Mouse (Mus musculus): ENCODE results near the gene Rpusd3. TPM values are rescaled to one million over a fixed set of nuclear protein-coding genes. Genes with fewer than 3 reads are reported as not detected.

Rpusd3 gene
- total and polyA plus RNA-seq, 3 experiments, result 24.8 to 34.1 TPM; not detected in 1

- H3K79me2 ChIP-seq (ENCODE audit: control insufficient read depth, insufficient read depth, low read length, poor library complexity), result peaks cover 16% of the 10 kb centered on the region
- TF ChIP-seq POLR2A (IDR thresholded peaks at IDR 0.05; ENCODE audit: control insufficient read depth in 1 of 2, insufficient read depth in 1 of 2, low read depth in 1 of 2, low read length in 2 of 2, poor library complexity in 1 of 2) (0 out of 4 replicates have a peak, but pooled peaks of 1 of the 2 experiments have one; percentile 26), ZKSCAN1 (IDR thresholded peaks at IDR 0.05; ENCODE audit: low read depth, low read length) (no peak)
- H3K9me3 ChIP-seq (replicated peaks; ENCODE audit: insufficient read depth, low read length), result no peaks in the 10 kb centered on the region
- no peak overlapping the region for H3K27ac ChIP-seq (ENCODE audit: control insufficient read depth, low read depth, low read length)
- no peaks in the 10 kb centered on the region for H3K27me3 ChIP-seq (ENCODE audit: control insufficient read depth in 1 of 2, insufficient read depth in 2 of 2, low read length in 2 of 2)
- H3K9ac ChIP-seq (ENCODE audit: control insufficient read depth, low read depth, low read length, poor library complexity, severe bottlenecking), result no peak overlapping the region
- H3K4me3 ChIP-seq (ENCODE audit: control insufficient read depth in 1 of 2, insufficient read depth in 1 of 2, low read depth in 2 of 2, low read length in 2 of 2), result no peak overlapping the region
- H3K36me3 ChIP-seq (ENCODE audit: control insufficient read depth in 1 of 2, insufficient read depth in 2 of 2, low read length in 2 of 2), result peaks cover 11 to 48% of the 10 kb centered on the region in 2 experiments
- H3K4me1 ChIP-seq (ENCODE audit: control insufficient read depth in 1 of 2, insufficient read depth in 2 of 2, low read length in 2 of 2), result peaks cover 0 to under 1% of the 10 kb centered on the region in 2 experiments; a peak in 1 of 4 replicates
- DNase-seq (ENCODE audit: low read depth, low spot score), result no peak
Observed at GRCm38 (mm10) chr6:113384351-113384927, 34.7 kb downstream of the Rpusd3 start.

DNA sequence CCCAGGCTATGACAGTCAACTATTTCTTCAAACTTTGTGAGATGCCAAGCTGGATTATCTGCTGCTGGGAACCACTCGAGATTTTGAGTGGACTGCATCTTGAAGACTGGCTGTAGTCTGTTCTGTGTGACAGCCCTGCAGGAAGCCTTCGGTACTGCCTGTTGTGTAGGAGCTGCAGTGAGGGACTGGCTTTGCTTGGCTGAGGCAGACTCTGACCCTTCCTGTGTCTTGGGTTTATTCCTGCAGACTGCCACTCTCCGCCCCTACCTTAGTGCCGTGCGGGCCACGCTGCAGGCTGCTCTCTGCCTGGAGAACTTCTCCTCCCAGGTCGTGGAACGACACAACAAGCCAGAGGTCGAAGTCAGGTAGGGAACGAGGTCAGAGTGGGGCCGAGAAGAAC lies 38.7 kb downstream of the Rpusd3 start:
- no peaks in the 10 kb centered on the region for H3K27me3 ChIP-seq (ENCODE audit: control insufficient read depth in 1 of 2, insufficient read depth in 2 of 2, low read length in 2 of 2)

GRCm38 (mm10) chr6:113379246-113379645 lies 39.9 kb downstream of the Rpusd3 start:
- Histone ChIP-seq H3K4me1 (ENCODE audit: control insufficient read depth in 1 of 2, insufficient read depth in 2 of 2, low read length in 2 of 2) (peaks cover 0 to 12% of the 10 kb centered on the region in 2 experiments; a peak in 2 of 4 replicates), H3K27me3 (ENCODE audit: control insufficient read depth in 1 of 2, insufficient read depth in 2 of 2, low read length in 2 of 2) (no peaks in the 10 kb centered on the region), H3K79me2 (ENCODE audit: control insufficient read depth, insufficient read depth, low read length, poor library complexity) (peaks cover 33% of the 10 kb centered on the region), H3K36me3 (ENCODE audit: control insufficient read depth in 1 of 2, insufficient read depth in 2 of 2, low read length in 2 of 2) (peaks cover 20 to 24% of the 10 kb centered on the region in 2 experiments), H3K27ac (ENCODE audit: control insufficient read depth, low read depth, low read length) (peak overlapping the region; percentile 44), H3K9ac (ENCODE audit: control insufficient read depth, low read depth, low read length, poor library complexity, severe bottlenecking) (peak overlapping the region; percentile 92), H3K4me3 (ENCODE audit: control insufficient read depth in 1 of 2, insufficient read depth in 1 of 2, low read depth in 2 of 2, low read length in 2 of 2) (peak overlapping the region; percentile 83 to 95), H3K9me3 (replicated peaks; ENCODE audit: insufficient read depth, low read length) (no peaks in the 10 kb centered on the region)
- peak; percentile 65 for DNase-seq (ENCODE audit: low read depth, low spot score)
- TF ChIP-seq GATA1 (IDR thresholded peaks at IDR 0.05; ENCODE audit: low read depth, low read length) (no peak), ZMIZ1 (IDR thresholded peaks at IDR 0.05; ENCODE audit: low read depth, low read length) (no peak), TAL1 (IDR thresholded peaks at IDR 0.05; ENCODE audit: low read length) (no peak), UBTF (IDR thresholded peaks at IDR 0.05; ENCODE audit: borderline replicate concordance, insufficient read depth, low read depth, low read length) (no peak), ZNF384 (IDR thresholded peaks at IDR 0.05; ENCODE audit: low read depth, low read length) (no peak), MEF2A (IDR thresholded peaks at IDR 0.05; ENCODE audit: extremely low read depth, insufficient replicate concordance, low read depth, low read length, poor library complexity, severe bottlenecking) (no peak), USF1 (IDR thresholded peaks at IDR 0.05; ENCODE audit: low read depth, low read length) (no peak), ELF1 (IDR thresholded peaks at IDR 0.05; ENCODE audit: low read depth, low read length) (0 out of 2 replicates have a peak, but pooled peaks have one; percentile 12), ZKSCAN1 (IDR thresholded peaks at IDR 0.05; ENCODE audit: low read depth, low read length) (no peak), TBP (IDR thresholded peaks at IDR 0.05; ENCODE audit: low read depth, low read length) (0 out of 2 replicates have a peak, but pooled peaks have one; percentile 4), GABPA (IDR thresholded peaks at IDR 0.05; ENCODE audit: low read depth, low read length) (no peak), NELFE (IDR thresholded peaks at IDR 0.05; ENCODE audit: low read depth, low read length) (no peak)

More for the DNA sequence above, 38.7 kb downstream of the Rpusd3 start:
- no peak overlapping the region for H3K9ac ChIP-seq (ENCODE audit: control insufficient read depth, low read depth, low read length, poor library complexity, severe bottlenecking)
- no peak overlapping the region for H3K27ac ChIP-seq (ENCODE audit: control insufficient read depth, low read depth, low read length)
- H3K79me2 ChIP-seq (ENCODE audit: control insufficient read depth, insufficient read depth, low read length, poor library complexity), result peaks cover 33% of the 10 kb centered on the region
- H3K4me3 ChIP-seq (ENCODE audit: control insufficient read depth in 1 of 2, insufficient read depth in 1 of 2, low read depth in 2 of 2, low read length in 2 of 2), result no peak overlapping the region
- TF ChIP-seq USF1 (IDR thresholded peaks at IDR 0.05; ENCODE audit: low read depth, low read length) (no peak), POLR2A (IDR thresholded peaks at IDR 0.05; ENCODE audit: control insufficient read depth in 1 of 2, insufficient read depth in 1 of 2, low read depth in 1 of 2, low read length in 2 of 2, poor library complexity in 1 of 2) (peak in 1 of 2 experiments; percentile 24; a peak in 1 of 4 replicates)
- H3K36me3 ChIP-seq (ENCODE audit: control insufficient read depth in 1 of 2, insufficient read depth in 2 of 2, low read length in 2 of 2), result peaks cover 20 to 27% of the 10 kb centered on the region in 2 experiments
- no peaks in the 10 kb centered on the region for H3K9me3 ChIP-seq (replicated peaks; ENCODE audit: insufficient read depth, low read length)
- peaks cover 0 to 12% of the 10 kb centered on the region in 2 experiments; a peak in 2 of 4 replicates for H3K4me1 ChIP-seq (ENCODE audit: control insufficient read depth in 1 of 2, insufficient read depth in 2 of 2, low read length in 2 of 2)
- DNase-seq (ENCODE audit: low read depth, low spot score), result no peak

All from MEL (cell line).